Mouse (Mus musculus) liver, embryonic 12.5 days (tissue): ENCODE measurements around the gene Disc1. TPM values are rescaled to one million over a fixed set of nuclear protein-coding genes. Genes with fewer than 3 reads are reported as not detected.

Source experiments
- ATAC-seq: fragments of 200-750 bp; cut with Nextera tagmentation; 2 replicates; pipeline ENCODE4 v1.8.0; 2017; ENCODE audit warnings: moderate number of reproducible peaks, mild to moderate bottlenecking, moderate library complexity
- H3K27ac ChIP-seq: fragments of 300-500 bp; sonication (generic); 2 replicates; pipeline ENCODE4 v1.5.1; 2016; ENCODE audit warnings: mild to moderate bottlenecking
- H3K27me3 ChIP-seq: fragments of 300-500 bp; sonication (generic); replicated peaks from 2 replicates; pipeline ENCODE4 v1.6.1; 2016; ENCODE audit warnings: mild to moderate bottlenecking, moderate library complexity
- H3K36me3 ChIP-seq: fragments of 300-500 bp; sonication (generic); 2 replicates; pipeline ENCODE4 v1.6.1; 2016; ENCODE audit warnings: mild to moderate bottlenecking, moderate library complexity
- H3K4me1 ChIP-seq: fragments of 300-500 bp; sonication (generic); 2 replicates; pipeline ENCODE4 v1.6.1; 2016
- H3K4me2 ChIP-seq: fragments of 300-500 bp; sonication (generic); 2 replicates; pipeline ENCODE4 v1.6.1; 2016; ENCODE audit warnings: mild to moderate bottlenecking, moderate library complexity
- H3K4me3 ChIP-seq: fragments of 300-500 bp; sonication (generic); 2 replicates; pipeline ENCODE4 v1.5.1; 2016; ENCODE audit warnings: mild to moderate bottlenecking, moderate library complexity
- H3K9ac ChIP-seq: fragments of 300-500 bp; sonication (generic); 2 replicates; pipeline ENCODE4 v1.6.1; 2016; ENCODE audit warnings: mild to moderate bottlenecking, moderate library complexity
- H3K9me3 ChIP-seq: fragments of 300-500 bp; sonication (generic); replicated peaks from 2 replicates; pipeline ENCODE4 v1.6.1; 2016; ENCODE audit warnings: mild to moderate bottlenecking, moderate library complexity
- WGBS: fragments of 180-500 bp; shearing (Covaris S2); methylation state at CpG from one replicate; pipeline ENCODE4 v1.1.7; 2016; ENCODE audit not compliant: insufficient replicate concordance; 5-methylcytosine and 5-hydroxymethylcytosine counted together
- polyA plus RNA-seq: library from polyadenylated mRNA; unstranded; fragments of >200 nt; fragmentation: Nextera tagmentation; extraction: Ambion mirVana; gene quantifications from 2 replicates; pipeline ENCODE4 v1.2.1, GENCODE M21; 2016

Disc1 gene
- polyA plus RNA-seq, 1 experiment from 2014 or later = 0.56 TPM

DNA sequence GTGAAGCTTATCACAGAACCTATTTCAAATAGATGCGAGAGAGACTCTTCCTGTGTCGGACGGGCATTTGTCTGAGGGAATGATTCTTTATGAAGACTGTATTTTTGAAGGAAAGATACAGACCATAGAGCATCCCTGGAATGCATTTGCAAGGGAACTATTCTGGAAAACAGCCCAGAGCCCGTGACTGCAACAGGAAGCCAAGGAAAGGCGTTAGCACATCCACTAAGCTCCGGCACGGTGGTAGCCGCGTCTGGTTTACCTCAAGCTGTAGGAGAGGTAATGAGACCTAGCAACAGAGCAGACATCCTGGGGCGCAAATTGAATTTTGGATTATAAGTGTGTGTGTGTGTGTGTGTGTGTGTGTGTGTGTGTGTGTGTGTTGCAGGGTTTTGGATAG is 188.4 kb downstream of the Disc1 start:
- no peak overlapping the region for H3K9ac ChIP-seq
- no peak overlapping the region for H3K4me2 ChIP-seq
- WGBS = 40% methylated on average over 10 of the region's 10 CpGs
- H3K36me3 ChIP-seq = no peaks in the 10 kb centered on the region
- no peak overlapping the region for H3K4me3 ChIP-seq
- 0 out of 2 replicates have a peak, but pooled peaks cover 4% of the 10 kb centered on the region for H3K27me3 ChIP-seq
- H3K9me3 ChIP-seq = no peaks in the 10 kb centered on the region
- H3K27ac ChIP-seq = no peak overlapping the region
- ATAC-seq = no peak
- H3K4me1 ChIP-seq = no peaks in the 10 kb centered on the region

DNA sequence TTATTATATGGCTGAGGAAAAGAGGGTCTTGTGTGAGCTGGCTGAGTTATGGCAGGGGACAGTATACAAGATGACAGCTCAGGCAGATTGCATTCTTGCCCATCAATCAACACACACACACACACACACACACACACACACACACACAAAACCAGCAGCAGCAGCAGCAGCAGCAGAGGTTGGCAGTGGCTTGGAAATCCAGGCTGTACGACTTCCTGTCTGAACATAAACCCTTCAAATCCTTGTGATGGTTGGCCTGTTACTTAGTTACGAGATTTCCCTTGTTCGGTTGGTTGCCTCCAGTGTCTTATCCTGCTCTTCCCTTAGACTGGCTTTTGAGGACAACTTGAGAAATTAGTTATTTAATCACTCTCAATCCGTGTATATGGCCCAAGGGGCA is 188.9 kb downstream of the Disc1 start:
- H3K9me3 ChIP-seq = no peaks in the 10 kb centered on the region
- H3K4me1 ChIP-seq = no peaks in the 10 kb centered on the region
- H3K4me2 ChIP-seq = no peak overlapping the region
- H3K27ac ChIP-seq = no peak overlapping the region
- H3K4me3 ChIP-seq = no peak overlapping the region
- no peaks in the 10 kb centered on the region for H3K36me3 ChIP-seq
- 0 out of 2 replicates have a peak, but pooled peaks cover 4% of the 10 kb centered on the region for H3K27me3 ChIP-seq
- no peak for ATAC-seq
- no peak overlapping the region for H3K9ac ChIP-seq
- WGBS = 42% methylated on average over 4 of the region's 4 CpGs

DNA sequence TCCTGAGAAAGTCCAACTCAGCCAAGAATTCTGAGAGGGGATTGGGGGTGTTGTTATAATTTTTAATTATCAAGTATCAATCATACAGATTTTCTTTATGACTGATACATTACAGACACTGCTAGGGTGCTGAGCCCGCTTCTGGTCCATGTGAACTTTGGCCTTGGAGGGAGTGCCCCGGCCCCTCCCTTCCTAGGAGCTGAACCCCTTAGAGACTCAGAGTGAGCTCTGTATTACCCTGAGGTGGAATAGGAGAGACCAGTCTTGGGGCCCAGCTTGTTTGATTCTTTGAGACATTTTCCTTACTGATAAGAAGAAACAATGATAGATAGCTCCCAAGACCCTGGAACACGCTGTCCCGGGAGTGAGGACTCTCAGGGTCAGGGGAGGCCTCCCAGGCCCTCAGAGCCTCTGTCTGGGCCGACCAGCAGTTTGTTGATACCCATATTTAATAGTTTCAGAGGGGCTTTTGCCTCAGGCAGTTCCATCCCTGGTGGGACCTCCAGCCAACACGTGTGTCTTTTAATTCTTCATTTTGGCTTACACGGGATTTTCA is 192.8 kb downstream of the Disc1 start:
- Histone ChIP-seq H3K27ac (no peak overlapping the region), H3K36me3 (no peaks in the 10 kb centered on the region)

DNA sequence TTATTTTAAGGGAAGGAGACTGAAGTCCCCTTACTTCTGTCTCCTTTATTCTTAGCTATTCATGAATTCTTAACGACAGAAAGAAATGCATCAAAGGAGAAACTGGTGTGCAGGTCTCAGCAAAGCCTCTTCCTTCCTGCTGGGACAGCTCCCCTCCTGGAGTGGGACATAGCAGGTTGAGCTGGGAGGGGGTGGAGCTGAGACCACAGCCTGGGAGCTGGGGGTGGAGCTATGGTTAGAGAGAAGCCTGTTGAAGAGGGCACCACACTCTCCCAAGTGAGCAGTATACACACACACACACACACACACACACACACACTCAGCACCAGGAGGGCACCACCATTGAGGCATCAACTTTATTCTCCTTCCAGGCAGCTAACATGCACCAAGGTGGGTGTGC is 193.4 kb downstream of the Disc1 start:
- no peak for ATAC-seq
- 4% methylated on average over 1 of the region's 1 CpGs for WGBS
- Histone ChIP-seq H3K4me3 (no peak overlapping the region), H3K4me2 (no peak overlapping the region), H3K9me3 (no peaks in the 10 kb centered on the region), H3K27me3 (0 out of 2 replicates have a peak, but pooled peaks cover 2% of the 10 kb centered on the region), H3K27ac (no peak overlapping the region), H3K36me3 (no peaks in the 10 kb centered on the region), H3K4me1 (no peaks in the 10 kb centered on the region), H3K9ac (no peak overlapping the region)

More for the DNA sequence above, 192.8 kb downstream of the Disc1 start:
- Histone ChIP-seq H3K27me3 (0 out of 2 replicates have a peak, but pooled peaks cover 4% of the 10 kb centered on the region), H3K4me3 (no peak overlapping the region), H3K9me3 (no peaks in the 10 kb centered on the region), H3K9ac (no peak overlapping the region), H3K4me1 (no peaks in the 10 kb centered on the region), H3K4me2 (no peak overlapping the region)
- no peak for ATAC-seq
- 42% methylated on average over 7 of the region's 7 CpGs for WGBS

DNA sequence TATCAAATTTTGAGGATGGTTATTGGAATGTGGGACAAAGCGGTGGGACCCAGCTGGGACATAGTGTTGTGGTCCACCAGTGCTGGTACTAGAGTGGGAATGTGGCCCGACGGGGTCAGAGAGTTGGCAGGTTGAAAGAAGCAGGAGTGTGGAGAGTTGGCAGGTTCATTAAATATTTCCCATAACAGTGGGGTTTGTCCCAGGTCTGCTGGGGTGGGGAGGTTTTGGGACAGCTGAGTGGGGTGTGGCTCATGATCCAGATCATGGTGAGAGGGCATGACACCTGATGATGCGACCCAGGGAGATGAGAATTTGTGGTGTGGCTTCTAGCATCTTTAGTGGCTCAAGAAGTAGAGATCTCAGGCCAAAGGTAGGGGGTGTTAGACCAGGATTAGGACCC is 199.0 kb downstream of the Disc1 start:
- H3K27me3 ChIP-seq = peaks cover 6% of the 10 kb centered on the region; the same call in 1 of the 2 replicates
- no peaks in the 10 kb centered on the region for H3K36me3 ChIP-seq
- H3K4me3 ChIP-seq = no peak overlapping the region
- H3K9me3 ChIP-seq = no peaks in the 10 kb centered on the region
- H3K4me2 ChIP-seq = no peak overlapping the region
- ATAC-seq = no peak
- no peak overlapping the region for H3K9ac ChIP-seq
- no peak overlapping the region for H3K27ac ChIP-seq
- WGBS = 72% methylated on average over 4 of the region's 4 CpGs
- H3K4me1 ChIP-seq = peaks cover 10% of the 10 kb centered on the region; the same call in 1 of the 2 replicates

DNA sequence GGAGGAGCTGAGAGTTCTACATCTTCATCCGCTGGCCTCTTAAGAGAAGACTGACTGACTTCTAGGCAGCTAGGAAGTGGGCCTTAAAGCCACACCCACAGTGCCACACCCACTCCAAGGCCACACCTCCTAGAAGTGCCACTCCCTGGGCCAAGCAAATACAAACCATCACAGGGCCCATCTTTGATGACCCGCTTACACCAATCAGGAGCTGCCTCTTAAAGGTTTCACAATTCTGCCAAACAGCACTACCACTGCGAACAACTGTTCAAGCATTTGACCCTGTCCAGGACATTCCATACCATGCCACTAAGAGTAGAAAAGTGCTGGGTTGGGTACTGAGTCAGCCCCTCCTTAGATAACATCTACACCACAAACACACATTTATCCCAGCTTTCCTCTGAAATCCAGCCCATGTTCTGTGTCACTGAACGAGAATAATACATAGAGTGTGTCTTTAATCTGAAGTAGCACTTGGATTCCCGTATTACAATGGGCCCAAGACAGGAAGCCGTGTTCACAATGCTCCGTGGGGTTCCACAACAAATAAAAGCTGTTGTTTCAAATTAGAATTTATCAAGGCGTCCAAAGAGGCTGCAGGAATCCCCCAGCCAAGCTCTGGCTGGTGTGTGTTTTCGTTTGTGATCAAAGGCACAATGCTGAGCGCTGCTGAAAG is 199.6 kb downstream of the Disc1 start:
- Histone ChIP-seq H3K4me2 (peak overlapping the region; percentile 59), H3K9ac (no peak overlapping the region), H3K27ac (no peak overlapping the region), H3K4me1 (peaks cover 10% of the 10 kb centered on the region; the same call in 1 of the 2 replicates), H3K36me3 (no peaks in the 10 kb centered on the region), H3K9me3 (no peaks in the 10 kb centered on the region), H3K27me3 (peaks cover 6% of the 10 kb centered on the region; the same call in 1 of the 2 replicates), H3K4me3 (peak overlapping the region; percentile 32; the same call in 1 of the 2 replicates)
- 46% methylated on average over 10 of the region's 10 CpGs for WGBS
- ATAC-seq = peak; percentile 54; the same call in 1 of the 2 replicates

DNA sequence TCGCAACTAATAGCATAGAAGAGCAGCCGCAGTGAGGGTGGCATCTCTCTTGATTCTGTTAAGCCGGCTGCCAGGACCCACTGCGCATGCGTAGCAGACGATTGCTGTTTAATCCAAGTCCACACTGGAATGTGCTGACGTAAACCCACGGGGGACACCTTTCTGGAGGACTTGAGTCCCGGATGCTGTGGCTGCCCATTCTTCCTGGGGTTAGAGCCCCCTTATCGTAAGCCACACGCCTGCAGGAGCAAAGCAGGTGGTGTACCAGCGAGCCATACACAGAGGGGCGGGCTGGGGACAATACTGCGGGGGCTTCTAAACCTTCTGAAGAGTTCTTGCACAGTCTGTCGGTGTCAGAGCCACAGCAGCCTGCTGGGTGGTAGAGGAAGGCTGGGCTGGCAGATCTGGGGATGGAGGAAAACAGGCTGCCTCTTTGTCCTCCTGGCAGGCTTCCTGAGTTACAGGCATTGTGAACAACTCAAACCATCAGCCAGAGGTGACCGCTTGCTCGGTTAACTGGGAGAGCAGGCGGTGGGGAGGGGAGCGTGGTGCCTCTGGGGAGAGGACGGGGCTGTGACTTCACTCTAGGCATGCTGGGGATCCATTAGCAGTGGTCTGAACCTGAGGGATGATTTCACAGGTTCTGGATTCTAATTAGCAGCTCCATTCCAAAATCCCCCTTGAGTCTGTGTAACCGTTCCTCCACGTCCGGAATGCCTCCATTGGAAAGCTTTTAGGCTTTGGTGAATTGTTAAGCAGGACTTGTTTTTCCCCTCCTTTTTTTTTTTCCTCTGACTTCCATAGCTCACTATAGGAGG is 200.4 kb downstream of the Disc1 start:
- Histone ChIP-seq H3K4me2 (peak overlapping the region; percentile 59), H3K27ac (no peak overlapping the region), H3K9ac (no peak overlapping the region), H3K4me3 (peak overlapping the region; percentile 32), H3K9me3 (no peaks in the 10 kb centered on the region), H3K27me3 (peaks cover 6% of the 10 kb centered on the region; the same call in 1 of the 2 replicates), H3K36me3 (no peaks in the 10 kb centered on the region), H3K4me1 (peaks cover 10% of the 10 kb centered on the region; the same call in 1 of the 2 replicates)
- no peak for ATAC-seq
- 31% methylated on average over 23 of the region's 23 CpGs for WGBS

DNA sequence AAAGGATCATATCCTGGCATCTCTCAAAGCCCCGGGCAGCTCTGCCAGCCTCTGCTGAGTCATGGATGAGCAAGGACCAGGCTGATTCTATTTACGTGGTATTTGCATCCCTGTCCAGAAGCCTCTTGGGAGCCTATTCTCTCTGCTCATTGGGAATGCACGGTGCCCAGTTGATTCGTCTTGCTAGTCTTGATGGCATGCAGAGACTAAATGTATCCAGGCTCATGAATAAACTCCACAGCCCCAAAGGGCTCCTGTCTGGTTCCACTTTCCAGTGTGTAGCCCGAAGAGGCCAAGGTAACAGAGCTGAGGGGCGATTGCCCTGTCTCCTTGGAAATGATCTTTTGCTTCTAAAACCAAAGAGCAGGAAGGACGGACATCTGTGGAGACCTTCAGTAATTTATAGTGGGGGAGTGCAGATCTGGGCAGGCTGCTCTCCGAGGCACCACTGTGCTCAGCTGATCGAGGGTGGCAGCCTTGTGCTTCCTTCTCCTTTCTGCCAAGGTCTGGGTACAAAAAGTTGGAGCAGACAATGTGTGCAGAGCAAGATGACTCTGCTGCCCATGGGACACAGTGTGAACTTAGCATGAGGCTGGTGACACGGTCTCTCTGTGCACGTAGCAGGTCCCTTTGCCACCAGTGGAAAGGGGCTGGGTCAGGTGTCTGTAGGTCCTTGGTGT is 201.2 kb downstream of the Disc1 start:
- Histone ChIP-seq H3K36me3 (no peaks in the 10 kb centered on the region), H3K4me2 (no peak overlapping the region), H3K9ac (no peak overlapping the region), H3K4me1 (peaks cover 10% of the 10 kb centered on the region; the same call in 1 of the 2 replicates), H3K9me3 (no peaks in the 10 kb centered on the region), H3K4me3 (no peak overlapping the region), H3K27ac (no peak overlapping the region), H3K27me3 (peaks cover 6% of the 10 kb centered on the region; the same call in 1 of the 2 replicates)
- no peak for ATAC-seq
- 60% methylated on average over 11 of the region's 11 CpGs for WGBS

DNA sequence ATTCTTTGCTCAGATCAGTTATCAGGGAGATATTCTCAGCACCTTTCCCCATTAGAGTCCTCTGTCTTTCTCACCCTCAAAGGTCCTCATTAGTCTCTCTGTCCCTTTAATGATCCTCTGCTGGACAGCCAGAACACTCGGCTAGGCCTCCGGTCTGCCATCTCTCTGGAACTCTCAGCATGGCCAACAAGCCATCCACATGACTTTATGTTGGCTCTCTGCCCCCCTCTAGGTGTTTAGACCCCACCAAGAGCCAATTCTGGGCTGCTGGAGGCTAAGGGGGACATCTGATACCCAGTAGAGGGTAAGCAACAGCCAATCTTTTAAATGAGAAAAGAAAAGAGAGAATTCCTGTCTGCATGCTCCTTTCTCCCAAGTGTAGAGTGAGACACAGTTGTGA is 203.7 kb downstream of the Disc1 start:
- Histone ChIP-seq H3K4me3 (no peak overlapping the region), H3K9ac (no peak overlapping the region), H3K4me1 (peaks cover 10% of the 10 kb centered on the region; the same call in 1 of the 2 replicates), H3K4me2 (no peak overlapping the region), H3K27me3 (peaks cover 6% of the 10 kb centered on the region; the same call in 1 of the 2 replicates), H3K36me3 (no peaks in the 10 kb centered on the region), H3K9me3 (no peaks in the 10 kb centered on the region), H3K27ac (no peak overlapping the region)
- 59% methylated on average over 2 of the region's 2 CpGs for WGBS
- ATAC-seq = no peak

DNA sequence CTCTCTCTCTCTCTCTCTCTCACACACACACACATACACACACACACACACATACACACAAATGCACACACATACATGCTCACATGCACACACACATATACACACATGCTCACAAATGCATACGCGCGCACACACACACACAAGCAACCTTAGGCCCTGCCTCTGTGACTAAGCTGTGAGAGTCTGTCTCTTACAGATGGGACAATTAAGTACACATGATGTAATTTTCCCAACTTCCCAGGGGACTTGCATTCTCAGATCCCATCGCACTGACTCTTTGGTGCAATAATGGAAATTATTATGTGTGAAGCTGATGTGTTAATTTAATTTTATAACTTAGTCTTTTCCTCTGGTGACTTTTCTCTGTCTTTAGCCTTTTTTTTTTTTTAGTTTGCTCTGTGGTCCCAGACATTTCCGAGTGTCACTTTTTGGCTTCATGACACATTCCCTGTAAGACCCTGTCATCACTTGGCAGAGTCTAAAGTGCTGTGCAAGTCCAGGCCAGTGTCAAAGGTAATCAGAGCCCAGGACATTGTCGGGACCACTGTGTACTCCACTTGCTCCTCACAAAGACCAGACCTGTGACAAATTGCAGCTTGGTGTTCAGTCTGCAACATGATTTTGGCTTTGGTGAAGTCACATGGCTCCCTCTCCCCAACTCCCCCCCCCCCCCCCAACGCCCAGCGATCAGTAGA is 205.0 kb downstream of the Disc1 start:
- Histone ChIP-seq H3K4me3 (no peak overlapping the region), H3K4me2 (no peak overlapping the region), H3K27ac (no peak overlapping the region), H3K4me1 (peaks cover 3% of the 10 kb centered on the region; the same call in 1 of the 2 replicates), H3K27me3 (peaks cover 6% of the 10 kb centered on the region; the same call in 1 of the 2 replicates), H3K9me3 (no peaks in the 10 kb centered on the region), H3K9ac (no peak overlapping the region), H3K36me3 (no peaks in the 10 kb centered on the region)
- no peak for ATAC-seq
- WGBS = 71% methylated on average over 8 of the region's 8 CpGs

DNA sequence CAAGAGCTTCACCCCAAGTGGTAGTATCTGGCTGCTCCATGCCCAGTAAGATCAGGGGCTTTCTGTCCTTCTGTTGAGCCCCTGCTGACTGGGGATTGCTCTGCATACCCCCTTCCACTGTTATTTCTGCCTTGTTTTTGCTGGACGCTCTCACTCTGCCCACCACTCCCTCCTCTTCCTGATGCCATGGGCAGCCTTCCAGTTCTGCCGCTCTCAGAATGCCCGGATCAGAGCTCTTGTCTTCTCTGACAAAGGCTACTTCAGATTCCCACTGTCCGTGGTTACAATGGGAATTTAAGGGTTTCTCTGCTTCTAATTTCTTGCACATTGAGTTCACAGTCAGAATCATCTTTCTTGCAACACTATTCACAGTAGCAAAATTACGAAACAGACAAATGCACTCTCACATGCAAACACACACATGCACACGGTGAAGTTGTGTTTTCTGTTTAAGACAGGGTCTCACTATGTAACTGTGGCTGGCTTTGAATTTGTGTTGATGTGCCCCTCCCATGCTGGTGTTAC is 214.2 kb downstream of the Disc1 start:
- Histone ChIP-seq H3K4me1 (no peaks in the 10 kb centered on the region), H3K4me3 (no peak overlapping the region), H3K36me3 (no peaks in the 10 kb centered on the region), H3K27ac (no peak overlapping the region), H3K9ac (no peak overlapping the region), H3K4me2 (no peak overlapping the region), H3K9me3 (no peaks in the 10 kb centered on the region), H3K27me3 (no peaks in the 10 kb centered on the region)
- WGBS = 68% methylated on average over 6 of the region's 6 CpGs
- no peak for ATAC-seq
